Mouse (Mus musculus): ENCODE results near the gene Fau. TPM values are rescaled to one million over a fixed set of nuclear protein-coding genes. Genes with fewer than 3 reads are reported as not detected.
A peak's percentile ranks its signal among the peaks of the same experiment; 100 is the strongest.

The Fau gene
- polyA plus RNA-seq, 1 experiment from 2014 or later = 779 TPM

DNA sequence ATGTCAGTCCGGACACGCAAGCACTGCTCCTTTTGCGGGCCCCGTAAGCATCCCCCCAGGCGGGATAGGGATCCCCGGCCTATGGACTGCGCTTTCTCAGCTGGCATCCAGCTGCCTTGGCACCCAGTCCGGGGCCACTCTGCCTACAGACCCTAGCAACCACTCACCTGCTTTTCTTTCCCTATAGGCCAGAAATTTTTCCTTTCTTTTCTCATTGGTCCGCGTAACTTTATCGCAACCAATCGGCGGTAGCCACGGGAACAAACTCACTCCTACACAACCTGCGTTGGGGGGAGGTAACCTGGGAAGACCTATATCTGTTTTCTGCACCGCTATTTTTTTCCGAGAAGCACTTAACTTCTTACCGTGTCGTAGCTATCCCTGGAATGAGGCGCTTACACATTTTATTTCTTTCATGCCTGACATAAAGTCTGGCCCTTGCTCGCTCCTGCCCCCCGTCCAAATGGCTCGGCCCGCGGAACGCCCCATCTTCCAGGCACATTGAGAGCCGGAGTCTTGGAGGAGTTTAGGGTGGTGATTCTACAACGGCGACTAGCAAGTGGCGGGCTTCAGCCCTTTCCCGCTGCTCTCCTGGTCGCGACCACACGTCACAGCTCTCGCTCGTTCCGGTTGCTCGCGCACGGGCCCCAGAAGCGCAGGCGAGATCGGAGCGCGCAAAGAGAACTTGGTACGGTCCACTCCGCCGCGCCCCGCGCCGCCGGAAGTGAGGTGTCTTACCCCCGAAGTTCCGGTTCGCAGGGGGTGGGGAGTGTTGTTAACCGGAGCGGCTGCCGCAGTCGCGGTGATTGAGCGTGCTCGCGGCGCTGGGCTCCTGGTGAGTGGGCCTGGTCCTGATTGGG is 11.1 kb upstream of the Fau start, which contains the start of gene Syvn1:
Gene Syvn1, plus strand, starts transcription at position 283 of the 860 bp plus-strand sequence.
- Histone ChIP-seq H3K4me2 (peak within 1 kb of the TSS; percentile 82), H3K9me3 (no peaks in the 10 kb centered on the region), H3K36me3 (peaks cover 35% of the 10 kb centered on the region), H3K4me1 (replicated peaks) (peaks cover 18% of the 10 kb centered on the region), H3K27ac (peak within 1 kb of the TSS; percentile 98), H3K27me3 (no peaks in the 10 kb centered on the region), H3K9ac (replicated peaks) (peak within 1 kb of the TSS; percentile 88), H3K4me3 (replicated peaks) (peak within 1 kb of the TSS; percentile 95)
- peak; percentile 90 for ATAC-seq (ENCODE audit: insufficient number of reproducible peaks, insufficient read depth, low FRiP score, low TSS enrichment, low read depth)
- under 1% methylated on average over 65 of the region's 65 CpGs for WGBS

GRCm38 (mm10) chr19:6047154-6047898 is 10.3 kb upstream of the Fau start:
- Histone ChIP-seq H3K9ac (replicated peaks) (peak overlapping the region; percentile 88), H3K4me1 (replicated peaks) (peaks cover 18% of the 10 kb centered on the region), H3K36me3 (peaks cover 43% of the 10 kb centered on the region), H3K27me3 (no peaks in the 10 kb centered on the region), H3K27ac (peak overlapping the region; percentile 98), H3K9me3 (no peaks in the 10 kb centered on the region), H3K4me2 (peak overlapping the region; percentile 82), H3K4me3 (replicated peaks) (peak overlapping the region; percentile 95)
- 0 out of 2 replicates have a peak, but pooled peaks have one; percentile 16 for ATAC-seq (ENCODE audit: insufficient number of reproducible peaks, insufficient read depth, low FRiP score, low TSS enrichment, low read depth)
- WGBS = 2% methylated on average over 42 of the region's 44 CpGs

- H3K9me3 ChIP-seq = no peaks in the 10 kb centered on the region
- H3K27ac ChIP-seq = no peak overlapping the region
- peaks cover 18% of the 10 kb centered on the region for H3K4me1 ChIP-seq (replicated peaks)
- peak overlapping the region; percentile 82 for H3K4me2 ChIP-seq
- no peaks in the 10 kb centered on the region for H3K27me3 ChIP-seq
- 88% methylated on average over 8 of the region's 8 CpGs for WGBS
- ATAC-seq (ENCODE audit: insufficient number of reproducible peaks, insufficient read depth, low FRiP score, low TSS enrichment, low read depth) = no peak
- peak overlapping the region; percentile 88 for H3K9ac ChIP-seq (replicated peaks)
- peaks cover 48% of the 10 kb centered on the region for H3K36me3 ChIP-seq
- peak overlapping the region; percentile 95 for H3K4me3 ChIP-seq (replicated peaks)
Measured at GRCm38 (mm10) chr19:6047899-6048166, 9.8 kb upstream of the Fau start.

GRCm38 (mm10) chr19:6048681-6049410 is 8.8 kb upstream of the Fau start:
- peaks cover 18% of the 10 kb centered on the region for H3K4me1 ChIP-seq (replicated peaks)
- 92% methylated on average over 11 of the region's 11 CpGs for WGBS
- no peak overlapping the region for H3K27ac ChIP-seq
- H3K9me3 ChIP-seq = no peaks in the 10 kb centered on the region
- peak overlapping the region; percentile 95; the same call in 1 of the 2 replicates for H3K4me3 ChIP-seq (replicated peaks)
- H3K36me3 ChIP-seq = peaks cover 58% of the 10 kb centered on the region
- H3K9ac ChIP-seq (replicated peaks) = no peak overlapping the region
- no peaks in the 10 kb centered on the region for H3K27me3 ChIP-seq
- ATAC-seq (ENCODE audit: insufficient number of reproducible peaks, insufficient read depth, low FRiP score, low TSS enrichment, low read depth) = no peak
- no peak overlapping the region for H3K4me2 ChIP-seq

DNA sequence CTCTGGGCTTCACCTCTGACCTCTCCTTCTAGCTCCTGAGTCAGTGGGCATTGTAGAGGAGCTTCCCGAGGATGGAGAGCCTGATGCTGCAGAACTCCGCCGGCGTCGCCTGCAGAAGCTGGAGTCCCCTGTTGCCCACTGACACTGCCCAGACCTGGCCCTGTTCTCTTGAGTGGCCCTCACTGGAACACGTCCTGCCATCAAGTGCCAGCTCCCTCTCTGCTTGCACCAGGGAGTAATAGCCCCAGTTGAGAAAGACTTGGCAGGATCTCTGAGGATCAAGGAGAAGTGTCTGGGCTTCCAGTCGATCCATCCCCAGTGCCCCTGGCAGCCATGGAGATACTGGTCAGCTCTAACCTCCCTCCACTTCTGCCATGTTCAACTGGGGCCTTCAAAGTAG is 5.1 kb upstream of the Fau start:
- Histone ChIP-seq H3K36me3 (peaks cover 78% of the 10 kb centered on the region), H3K4me2 (no peak overlapping the region), H3K27me3 (no peaks in the 10 kb centered on the region), H3K4me3 (replicated peaks) (no peak overlapping the region), H3K4me1 (replicated peaks) (peaks cover 19% of the 10 kb centered on the region), H3K9me3 (no peaks in the 10 kb centered on the region), H3K27ac (no peak overlapping the region), H3K9ac (replicated peaks) (no peak overlapping the region)
- 89% methylated on average over 7 of the region's 7 CpGs for WGBS
- ATAC-seq (ENCODE audit: insufficient number of reproducible peaks, insufficient read depth, low FRiP score, low TSS enrichment, low read depth) = no peak

DNA sequence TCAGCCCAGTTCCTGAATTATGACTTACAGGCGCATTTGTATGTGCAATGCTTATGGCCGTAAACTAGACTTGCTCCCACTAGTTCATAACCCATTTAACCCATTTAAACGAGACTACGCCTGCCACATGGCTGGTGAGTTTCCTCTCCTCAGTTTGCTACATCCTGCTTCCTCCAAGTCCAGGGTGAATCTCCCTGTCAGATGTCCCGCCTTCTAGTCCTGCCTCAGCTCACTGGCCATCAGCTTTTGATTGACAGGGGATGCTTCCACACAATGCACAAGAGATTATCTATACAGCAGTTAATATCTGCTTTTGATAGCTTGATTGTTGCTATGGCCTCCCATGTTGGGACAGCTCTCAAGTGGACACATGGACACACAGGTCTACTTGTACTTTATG is 3.3 kb upstream of the Fau start:
- H3K9ac ChIP-seq (replicated peaks) = no peak overlapping the region
- H3K4me2 ChIP-seq = no peak overlapping the region
- H3K9me3 ChIP-seq = no peaks in the 10 kb centered on the region

DNA sequence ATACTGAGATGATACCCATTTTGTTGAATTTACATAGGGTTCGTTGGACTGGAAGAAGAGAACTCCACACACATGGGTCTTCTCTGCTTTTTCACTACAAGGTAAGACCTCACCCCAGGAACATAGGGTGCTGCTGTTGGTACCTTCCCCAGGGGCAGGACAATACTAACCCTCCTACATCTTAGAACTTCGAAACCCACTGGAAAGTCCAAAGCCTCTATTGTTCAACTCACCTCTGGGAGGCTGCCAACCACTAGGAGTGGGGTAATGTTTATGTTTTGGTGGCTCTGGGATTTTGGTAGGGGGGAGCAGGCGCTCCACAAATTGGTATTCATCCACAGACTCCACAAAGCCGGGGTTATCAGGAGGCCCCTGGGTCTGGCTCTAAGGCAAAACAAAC is 948 bp upstream of the Fau start:
- ATAC-seq (ENCODE audit: insufficient number of reproducible peaks, insufficient read depth, low FRiP score, low TSS enrichment, low read depth) = no peak
- Histone ChIP-seq H3K4me3 (replicated peaks) (peak overlapping the region; percentile 86), H3K4me1 (replicated peaks) (peaks cover 16% of the 10 kb centered on the region), H3K27me3 (no peaks in the 10 kb centered on the region), H3K36me3 (peaks cover 59% of the 10 kb centered on the region), H3K4me2 (peak overlapping the region; percentile 86), H3K9ac (replicated peaks) (peak overlapping the region; percentile 92), H3K27ac (no peak overlapping the region), H3K9me3 (no peaks in the 10 kb centered on the region)
- WGBS = 66% methylated on average over 4 of the region's 4 CpGs

More for the DNA sequence above, 3.3 kb upstream of the Fau start:
- 86% methylated on average over 5 of the region's 5 CpGs for WGBS
- Histone ChIP-seq H3K4me1 (replicated peaks) (peaks cover 16% of the 10 kb centered on the region), H3K4me3 (replicated peaks) (no peak overlapping the region), H3K27me3 (no peaks in the 10 kb centered on the region), H3K27ac (no peak overlapping the region), H3K36me3 (peaks cover 74% of the 10 kb centered on the region)
- no peak for ATAC-seq (ENCODE audit: insufficient number of reproducible peaks, insufficient read depth, low FRiP score, low TSS enrichment, low read depth)

DNA sequence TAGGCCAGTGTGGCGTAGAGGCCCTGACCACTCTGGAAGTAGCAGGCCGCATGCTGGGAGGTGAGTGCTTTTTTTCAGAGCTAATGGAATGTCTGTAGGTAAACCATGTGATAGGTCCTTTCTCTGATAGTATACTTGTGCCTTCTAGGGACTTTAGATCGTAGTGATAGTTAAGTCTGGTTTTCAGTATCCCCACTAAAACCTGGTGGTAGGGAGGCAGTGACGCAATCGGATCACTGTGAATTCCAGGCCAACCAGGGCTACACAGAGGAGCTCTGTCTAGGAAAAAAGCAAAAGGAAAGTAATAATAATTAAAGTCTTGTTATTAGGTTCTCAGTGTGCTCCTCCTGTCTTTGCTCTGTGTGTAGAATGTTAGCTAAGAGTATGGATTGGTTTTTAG is 869 bp downstream of the Fau start:
- no peaks in the 10 kb centered on the region for H3K27me3 ChIP-seq
- peak overlapping the region; percentile 92 for H3K9ac ChIP-seq (replicated peaks)
- peaks cover 41% of the 10 kb centered on the region for H3K36me3 ChIP-seq
- 0 out of 2 replicates have a peak overlapping the region, but pooled peaks have one; percentile 73 for H3K27ac ChIP-seq
- peak overlapping the region; percentile 86 for H3K4me3 ChIP-seq (replicated peaks)
- WGBS = 39% methylated on average over 5 of the region's 5 CpGs
- peaks cover 28% of the 10 kb centered on the region for H3K4me1 ChIP-seq (replicated peaks)
- ATAC-seq (ENCODE audit: insufficient number of reproducible peaks, insufficient read depth, low FRiP score, low TSS enrichment, low read depth) = no peak
- no peaks in the 10 kb centered on the region for H3K9me3 ChIP-seq
- H3K4me2 ChIP-seq = peak overlapping the region; percentile 86

- WGBS = 83% methylated on average over 5 of the region's 5 CpGs
- ATAC-seq (ENCODE audit: insufficient number of reproducible peaks, insufficient read depth, low FRiP score, low TSS enrichment, low read depth) = no peak
- peak overlapping the region; percentile 86 for H3K4me3 ChIP-seq (replicated peaks)
- H3K27me3 ChIP-seq = no peaks in the 10 kb centered on the region
- peaks cover 28% of the 10 kb centered on the region for H3K4me1 ChIP-seq (replicated peaks)
- H3K9ac ChIP-seq (replicated peaks) = peak overlapping the region; percentile 92; the same call in 1 of the 2 replicates
- H3K27ac ChIP-seq = no peak overlapping the region
- peaks cover 39% of the 10 kb centered on the region for H3K36me3 ChIP-seq
- peak overlapping the region; percentile 86 for H3K4me2 ChIP-seq
- no peaks in the 10 kb centered on the region for H3K9me3 ChIP-seq
Measured at GRCm38 (mm10) chr19:6058966-6059365, 1.3 kb downstream of the Fau start.

- H3K27me3 ChIP-seq = no peaks in the 10 kb centered on the region
- WGBS = under 1% methylated on average over 58 of the region's 58 CpGs
- H3K27ac ChIP-seq = peak within 1 kb of the TSS; percentile 92
- H3K9me3 ChIP-seq = no peaks in the 10 kb centered on the region
- H3K4me1 ChIP-seq (replicated peaks) = peaks cover 28% of the 10 kb centered on the region
- peak within 1 kb of the TSS; percentile 94 for H3K9ac ChIP-seq (replicated peaks)
- ATAC-seq (ENCODE audit: insufficient number of reproducible peaks, insufficient read depth, low FRiP score, low TSS enrichment, low read depth) = peak; percentile 53
- H3K4me3 ChIP-seq (replicated peaks) = peak within 1 kb of the TSS; percentile 91
- H3K4me2 ChIP-seq = peak within 1 kb of the TSS; percentile 96
- peaks cover 20% of the 10 kb centered on the region for H3K36me3 ChIP-seq
Measured at GRCm38 (mm10) chr19:6061021-6061533, 3.4 kb downstream of the Fau start, which contains the start of gene Znhit2. TSS of gene Znhit2 (plus strand) at chr19:6061192.
